Mouse (Mus musculus) liver, embryonic 13.5 days (tissue): ENCODE data around the gene Ighmbp2. TPM values are rescaled to one million over a fixed set of nuclear protein-coding genes. Genes with fewer than 3 reads are reported as not detected.
"Not testable (repeated sequence)": the region's sequence is repeated elsewhere in the genome, so short reads cannot be mapped to it uniquely, and the experiment has no call there.

Experiments
- ATAC-seq: fragments of 200-750 bp; cut with Nextera tagmentation; 2 replicates; pipeline ENCODE4 v1.8.0; 2017; ENCODE audit warnings: low read depth, mild to moderate bottlenecking, moderate number of reproducible peaks, moderate library complexity
- DNase-seq: peaks from one replicate; pipeline ENCODE4 v3.0.0; 2022
- H3K27ac ChIP-seq: fragments of 300-500 bp; sonication (generic); 2 replicates; pipeline ENCODE4 v1.5.1; 2015; ENCODE audit warnings: moderate library complexity, mild to moderate bottlenecking, inconsistent platforms
- H3K27me3 ChIP-seq: fragments of 300-500 bp; sonication (generic); 2 replicates; pipeline ENCODE4 v1.6.1; 2015; ENCODE audit warnings: mild to moderate bottlenecking, inconsistent platforms
- H3K36me3 ChIP-seq: fragments of 300-500 bp; sonication (generic); 2 replicates; pipeline ENCODE4 v1.6.1; 2015; ENCODE audit warnings: mild to moderate bottlenecking, inconsistent platforms
- H3K4me1 ChIP-seq: fragments of 300-500 bp; sonication (generic); replicated peaks from 2 replicates; pipeline ENCODE4 v1.6.1; 2015; ENCODE audit warnings: inconsistent platforms
- H3K4me2 ChIP-seq: fragments of 300-500 bp; sonication (generic); 2 replicates; pipeline ENCODE4 v1.6.1; 2015; ENCODE audit warnings: inconsistent platforms, mild to moderate bottlenecking, moderate library complexity
- H3K4me3 ChIP-seq: fragments of 300-500 bp; sonication (generic); replicated peaks from 2 replicates; pipeline ENCODE4 v1.5.1; 2015; ENCODE audit warnings: mild to moderate bottlenecking, inconsistent platforms
- H3K9ac ChIP-seq: fragments of 300-500 bp; sonication (generic); 2 replicates; pipeline ENCODE4 v1.6.1; 2015; ENCODE audit warnings: mild to moderate bottlenecking, inconsistent platforms
- H3K9me3 ChIP-seq: fragments of 300-500 bp; sonication (generic); replicated peaks from 2 replicates; pipeline ENCODE4 v1.6.1; 2016; ENCODE audit warnings: inconsistent platforms
- WGBS: fragments of 180-500 bp; shearing (Covaris S2); methylation state at CpG from one replicate; pipeline ENCODE4 v1.1.7; 2015; ENCODE audit not compliant: insufficient replicate concordance; 5-methylcytosine and 5-hydroxymethylcytosine counted together
- microRNA-seq: library from miRNA; unstranded; fragments of <30 nt; microRNA quantifications from one replicate; pipeline ENCODE4, GENCODE M21; 2016
- polyA plus RNA-seq: library from polyadenylated mRNA; unstranded; fragments of >200 nt; fragmentation: Nextera tagmentation; extraction: Ambion mirVana; gene quantifications from 2 replicates; pipeline ENCODE4 v1.2.1, GENCODE M21; 2015

The Ighmbp2 gene
- polyA plus RNA-seq, 1 experiment from 2014 or later, result 3.8 TPM

DNA sequence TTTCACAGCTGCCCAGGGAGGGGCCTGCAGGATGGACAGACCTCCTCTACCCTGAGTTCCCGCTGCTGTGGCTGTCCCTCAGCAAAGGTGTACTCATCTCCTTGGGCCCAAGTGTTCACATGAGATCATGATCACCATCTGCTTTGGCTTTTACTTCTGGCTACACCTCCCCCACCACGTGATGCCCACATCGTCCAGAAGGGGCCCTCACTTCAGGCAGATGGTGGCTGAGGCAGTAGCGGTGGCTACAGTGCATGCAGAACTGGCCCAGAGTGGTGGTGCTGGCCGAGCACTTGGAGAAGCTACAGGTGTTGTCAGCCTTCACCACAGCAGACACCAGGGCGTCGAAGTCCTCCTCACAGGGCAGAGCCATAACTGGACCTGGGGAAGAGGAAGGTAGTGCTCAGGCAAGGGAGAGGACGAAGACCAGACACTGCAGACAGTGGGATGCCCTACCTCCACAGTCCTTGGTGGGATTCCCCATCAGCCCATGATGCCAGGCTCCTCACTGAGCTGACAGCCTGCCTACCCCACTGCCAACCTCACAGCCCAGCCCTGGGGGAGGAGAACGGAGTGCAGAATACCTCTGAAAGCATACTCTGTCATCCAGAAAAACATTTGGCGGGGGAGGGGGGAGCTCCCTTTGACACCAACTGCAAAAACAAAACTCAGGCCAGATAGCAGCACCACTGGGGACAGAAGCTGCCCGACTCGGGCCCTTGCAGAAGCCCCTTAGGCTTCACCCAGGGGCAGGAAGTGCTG lies 20.9 kb downstream of the Ighmbp2 start:
- Histone ChIP-seq H3K36me3 (peaks cover 67% of the 10 kb centered on the region), H3K4me1 (no peaks in the 10 kb centered on the region), H3K9me3 (no peaks in the 10 kb centered on the region), H3K9ac (no peak overlapping the region), H3K4me2 (no peak overlapping the region), H3K4me3 (no peak overlapping the region), H3K27ac (no peak overlapping the region), H3K27me3 (no peaks in the 10 kb centered on the region)
- no peak for DNase-seq
- ATAC-seq, result no peak
- 70% methylated on average over 12 of the region's 12 CpGs for WGBS

DNA sequence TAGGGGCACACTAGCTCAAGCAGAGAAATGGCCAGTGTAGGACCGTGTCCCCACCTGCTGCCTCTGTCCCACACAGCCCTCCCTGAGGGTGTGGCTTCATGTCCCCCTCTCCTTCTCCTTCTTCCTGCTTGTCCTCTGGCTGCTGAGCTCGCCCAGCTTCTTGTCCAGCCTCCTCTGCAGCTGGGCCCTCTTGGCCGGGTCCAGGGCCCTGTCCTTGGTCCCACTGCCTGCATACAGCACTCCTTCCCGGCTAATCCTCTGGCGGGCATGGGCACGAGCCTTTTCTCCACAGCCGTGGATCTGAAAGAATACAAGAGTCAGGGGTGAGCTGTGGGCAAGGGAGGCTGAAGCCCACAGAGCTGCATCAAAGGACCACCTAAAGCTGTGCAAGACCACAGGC lies 21.5 kb downstream of the Ighmbp2 start:
- no peak overlapping the region for H3K4me2 ChIP-seq
- no peaks in the 10 kb centered on the region for H3K9me3 ChIP-seq
- H3K36me3 ChIP-seq, result peaks cover 61% of the 10 kb centered on the region
- ATAC-seq, result no peak
- no peak overlapping the region for H3K4me3 ChIP-seq
- H3K4me1 ChIP-seq, result no peaks in the 10 kb centered on the region
- H3K27ac ChIP-seq, result no peak overlapping the region
- WGBS, result 79% methylated on average over 7 of the region's 7 CpGs
- H3K27me3 ChIP-seq, result no peaks in the 10 kb centered on the region
- DNase-seq, result no peak
- H3K9ac ChIP-seq, result no peak overlapping the region

DNA sequence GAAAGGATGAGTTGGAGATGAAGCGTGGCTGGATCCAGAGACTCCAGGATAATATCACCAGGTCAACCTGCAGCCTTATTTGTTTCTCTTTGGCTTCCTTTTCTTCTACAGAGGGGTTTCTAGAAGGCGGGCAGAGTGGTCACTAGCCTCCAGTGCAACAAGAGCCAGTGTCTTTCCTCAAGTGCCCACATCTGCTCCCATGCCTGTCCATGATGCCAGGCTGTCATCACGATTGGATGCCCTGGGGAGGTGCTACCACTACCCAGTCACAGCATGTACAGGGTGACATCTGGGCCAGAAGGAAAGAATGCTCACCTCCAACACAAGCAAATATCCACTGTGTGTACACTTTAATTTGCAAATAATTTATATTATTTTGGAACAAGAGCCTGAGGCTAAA lies 22.2 kb downstream of the Ighmbp2 start:
- WGBS, result 75% methylated on average over 3 of the region's 3 CpGs
- H3K4me2 ChIP-seq, result no peak overlapping the region
- no peak for ATAC-seq
- peaks cover 54% of the 10 kb centered on the region for H3K36me3 ChIP-seq
- no peaks in the 10 kb centered on the region for H3K27me3 ChIP-seq
- H3K9me3 ChIP-seq, result no peaks in the 10 kb centered on the region
- H3K9ac ChIP-seq, result no peak overlapping the region
- no peaks in the 10 kb centered on the region for H3K4me1 ChIP-seq
- no peak for DNase-seq
- no peak overlapping the region for H3K27ac ChIP-seq
- no peak overlapping the region for H3K4me3 ChIP-seq

DNA sequence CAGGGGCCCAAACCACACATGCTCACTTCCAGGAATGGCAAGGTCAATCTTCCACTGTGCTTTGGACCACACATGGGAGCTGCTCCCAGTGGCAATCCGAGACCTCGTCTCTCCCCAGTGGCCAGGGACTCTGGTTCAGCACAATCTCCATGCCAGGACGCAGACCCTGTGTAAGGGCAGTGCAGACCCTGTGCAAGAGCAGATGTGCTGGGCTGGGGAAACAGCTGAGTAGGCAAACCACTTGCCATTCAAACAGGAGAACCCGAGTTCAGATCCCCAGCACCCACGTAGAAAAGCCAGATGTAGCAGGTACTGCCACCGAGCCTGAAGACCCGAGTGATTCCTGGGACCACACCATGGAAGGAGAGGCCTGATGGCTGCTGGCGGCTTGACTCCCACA lies 22.8 kb downstream of the Ighmbp2 start:
- 79% methylated on average over 8 of the region's 8 CpGs for WGBS
- no peak overlapping the region for H3K9ac ChIP-seq
- ATAC-seq, result no peak
- H3K4me3 ChIP-seq, result no peak overlapping the region
- no peak for DNase-seq
- no peak overlapping the region for H3K4me2 ChIP-seq
- H3K4me1 ChIP-seq, result no peaks in the 10 kb centered on the region
- no peak overlapping the region for H3K27ac ChIP-seq
- no peaks in the 10 kb centered on the region for H3K9me3 ChIP-seq
- H3K27me3 ChIP-seq, result no peaks in the 10 kb centered on the region
- H3K36me3 ChIP-seq, result peaks cover 48% of the 10 kb centered on the region

DNA sequence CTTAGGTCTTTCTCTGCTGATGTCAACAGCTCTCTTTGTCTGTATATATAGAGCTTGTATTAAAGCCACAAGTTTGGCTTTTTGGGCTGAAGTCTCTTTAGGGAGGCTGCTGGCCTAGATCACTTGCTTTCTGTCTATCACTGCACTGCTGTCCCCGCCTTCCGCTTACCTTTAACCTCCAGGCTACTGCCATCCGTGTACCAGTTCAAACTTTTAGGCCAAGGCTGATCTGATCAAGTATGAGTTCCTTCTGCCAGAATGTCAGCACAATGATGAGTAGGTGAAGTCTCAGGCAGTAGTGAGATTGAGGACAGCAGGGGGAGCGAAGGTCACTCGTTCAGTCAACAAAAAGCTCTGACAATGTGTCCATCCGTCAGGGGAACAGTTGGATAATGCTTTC lies 57.6 kb downstream of the Ighmbp2 start:
- not testable (repeated sequence) for H3K27ac ChIP-seq, H3K4me3 ChIP-seq, H3K9ac ChIP-seq, H3K9me3 ChIP-seq, H3K4me1 ChIP-seq, ATAC-seq, H3K4me2 ChIP-seq, H3K27me3 ChIP-seq, DNase-seq, H3K36me3 ChIP-seq
- 57% methylated on average over 5 of the region's 6 CpGs for WGBS

DNA sequence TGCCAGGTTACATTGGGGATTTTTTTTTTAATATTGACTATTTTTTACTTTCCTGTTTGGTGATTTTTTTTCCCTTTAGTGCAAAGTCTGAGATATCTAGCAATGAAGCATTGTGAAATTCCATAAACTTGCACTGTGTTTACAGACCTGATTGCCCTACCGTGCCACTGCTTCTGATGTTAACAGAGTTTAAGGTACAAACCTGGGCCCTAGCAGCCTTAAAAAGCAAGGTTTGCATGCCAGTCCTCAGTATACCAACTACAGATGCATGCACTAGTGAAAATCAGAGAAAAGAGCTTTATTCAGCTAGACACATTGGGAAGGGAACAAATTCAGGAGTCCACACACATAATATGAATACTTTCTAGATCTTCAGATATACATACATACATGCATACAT lies 67.9 kb downstream of the Ighmbp2 start:
- not testable (repeated sequence) for H3K4me3 ChIP-seq

More for the DNA sequence above, 67.9 kb downstream of the Ighmbp2 start:
- H3K36me3 ChIP-seq, H3K4me1 ChIP-seq, H3K27me3 ChIP-seq, DNase-seq, ATAC-seq, H3K9me3 ChIP-seq, H3K27ac ChIP-seq, H3K4me2 ChIP-seq, H3K9ac ChIP-seq: not testable (repeated sequence)
- WGBS, result 55% methylated on average over 1 of the region's 1 CpGs

Small RNA genes within 50 kb of the gene (microRNA-seq; reads per million reads assigned to microRNA genes)
- 1.5 reads per million for gene Mir6984

Other genes with a start within 250 kb of the Ighmbp2 start
- gene Mrpl21, start 116 bp downstream of the Ighmbp2 start, polyA plus RNA-seq, result 85.4 and 94.4 TPM in 2 replicates
- gene Cpt1a, start 39.3 kb upstream of the Ighmbp2 start, polyA plus RNA-seq, result 6.6 and 7.2 TPM in 2 replicates
- gene Tesmin, start 105.8 kb upstream of the Ighmbp2 start, polyA plus RNA-seq, result 0.17 and 0.28 TPM in 2 replicates
- 0.14 TPM in 1 of 2 replicates, not detected in the other for gene Gal, start 131.5 kb upstream of the Ighmbp2 start, polyA plus RNA-seq